Mouse (Mus musculus) heart, adult 2 months (tissue): ENCODE results near the gene Smarcd2.

Source experiments
- CTCF ChIP-seq: fragments of 200-600 bp; IDR thresholded peaks from 2 replicates; pipeline ENCODE4 v1.8.1; 2022; ENCODE audit warnings: antibody characterized with exemption, mild to moderate bottlenecking, moderate library complexity
- EP300 ChIP-seq: fragments of 200-500 bp; IDR thresholded peaks from 2 replicates; pipeline ENCODE4 v1.6.1; 2011; ENCODE audit warnings: low read depth, low read length, control low read depth; ENCODE audit not compliant: insufficient read depth

DNA sequence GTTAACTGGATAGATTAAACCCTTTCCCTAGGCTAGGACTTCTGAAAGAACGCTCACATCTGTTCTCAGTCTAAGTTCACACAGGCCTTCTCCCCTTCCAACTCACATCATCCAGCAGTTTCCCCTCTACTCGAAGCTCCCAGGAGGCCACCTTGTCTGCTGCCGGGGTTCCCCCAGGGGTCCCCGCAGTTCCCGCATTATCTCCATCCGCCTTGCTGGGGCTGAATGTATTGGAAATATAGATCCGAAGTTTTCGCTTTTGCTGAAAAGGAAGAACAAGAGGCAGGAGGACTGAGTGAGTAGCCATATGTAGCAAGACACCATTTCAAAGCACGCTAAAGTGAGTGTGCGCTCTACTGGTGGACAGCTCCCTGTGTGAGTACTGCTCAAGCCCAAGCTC lies 6.3 kb downstream of the Smarcd2 start:
- no peak for TF ChIP-seq CTCF
- TF ChIP-seq EP300 = no peak
